Mouse (Mus musculus) megakaryocyte, embryonic 14.5 days (primary cell): ENCODE measurements around the gene Ski.

Source experiments
- FLI1 ChIP-seq: IDR thresholded peaks from 2 replicates; pipeline ENCODE4 v1.6.1; 2012; ENCODE audit warnings: low read length, inconsistent platforms, mixed read lengths
- GATA1 ChIP-seq: IDR thresholded peaks from 3 replicates; pipeline ENCODE4 v1.6.1; 2012; ENCODE audit warnings: mixed read lengths, low read length, inconsistent platforms, borderline replicate concordance

DNA sequence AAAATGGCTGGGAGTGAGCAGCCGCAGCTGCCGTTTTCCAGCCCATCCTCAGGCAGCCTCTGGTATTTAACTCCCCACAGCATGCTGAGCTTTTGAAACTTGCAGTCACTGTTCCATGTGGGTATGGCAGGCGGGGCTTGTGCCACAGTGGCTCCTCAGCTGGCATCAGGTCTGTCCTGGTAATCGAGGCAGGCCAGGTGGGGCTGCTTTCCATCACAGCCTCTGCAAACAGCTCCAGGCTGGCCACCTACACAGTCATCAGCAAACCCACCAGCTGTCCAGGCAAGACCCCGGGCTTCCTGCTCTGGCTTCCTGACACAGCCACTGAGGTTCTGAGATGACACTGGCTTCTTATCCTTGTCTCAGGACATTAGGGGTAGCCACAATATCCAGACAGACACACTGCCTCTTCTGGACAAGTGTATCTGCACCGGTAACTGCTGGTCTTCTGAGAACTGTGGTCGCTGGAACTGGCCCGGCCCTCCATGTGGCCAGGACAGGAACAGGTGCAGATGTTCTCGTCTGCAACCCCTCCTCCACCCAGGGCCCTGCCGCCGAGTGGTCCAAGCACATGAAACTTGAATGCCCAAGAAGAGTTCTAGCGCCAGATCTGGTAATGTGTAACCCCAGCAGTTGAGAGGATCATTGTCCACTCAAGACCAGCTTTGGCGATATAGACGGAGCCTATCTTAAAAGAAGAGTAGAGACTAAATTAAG lies 76.1 kb downstream of the Ski start:
- no peak for TF ChIP-seq GATA1
- TF ChIP-seq FLI1: no peak
